11 mouse cellular contexts compared by ENCODE assay signal in the genomic region with DNA sequence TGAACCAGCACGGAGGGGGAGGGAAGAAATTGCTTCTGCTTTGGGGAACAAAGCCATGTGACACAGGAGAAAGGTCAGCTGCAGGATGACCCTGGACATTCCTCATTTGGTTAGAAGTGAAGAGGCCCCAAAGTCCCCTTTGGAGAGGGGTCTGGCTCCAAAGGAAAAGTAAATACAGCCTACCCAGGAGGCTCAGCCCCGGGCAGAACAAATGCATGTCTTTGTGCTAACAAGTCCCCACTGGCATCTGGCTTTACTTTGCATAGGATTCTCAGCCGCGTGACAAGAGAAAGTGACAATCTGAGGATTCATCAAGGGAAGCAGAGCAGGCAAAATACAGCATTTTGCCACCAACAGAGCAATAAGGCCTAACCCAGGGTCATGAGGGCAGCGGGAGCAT. TPM values are rescaled to one million over a fixed set of nuclear protein-coding genes. Genes with fewer than 3 reads are reported as not detected.
DNase-seq lines count a peak whose midpoint lies in the region; ATAC-seq and TF ChIP-seq lines count a peak whose summit lies in the region.
"Had no signal": no experiment of that assay in that cellular context is flagged by ENCODE, and none has a peak within 500 bp of the region (broad histone marks: within the 10 kb centered on the region; RNA-seq: fewer than 3 reads in every experiment).

No protein-coding gene starts in this region.

- H3K36me3 ChIP-seq in intestine, embryonic 14.5 days (ENCODE audit: control insufficient read depth, insufficient read depth, low read length), result no peaks in the 10 kb centered on the region
- no peaks in the 10 kb centered on the region for H3K36me3 ChIP-seq in intestine, embryonic 16.5 days (ENCODE audit: control insufficient read depth, insufficient read depth, low read length)
- no peaks in the 10 kb centered on the region for H3K36me3 ChIP-seq in embryonic facial prominence, embryonic 12.5 days
- no peaks in the 10 kb centered on the region for H3K36me3 ChIP-seq in liver, embryonic 16.5 days (ENCODE audit: control insufficient read depth, insufficient read depth)

- H3K4me3 ChIP-seq in intestine, embryonic 14.5 days (ENCODE audit: low read depth, low read length), result no peak overlapping the region
- no peak overlapping the region for H3K4me3 ChIP-seq in intestine, embryonic 16.5 days (ENCODE audit: low read length)
- no peak overlapping the region for H3K4me3 ChIP-seq in embryonic facial prominence, embryonic 12.5 days
- H3K4me3 ChIP-seq in liver, embryonic 16.5 days (ENCODE audit: low read depth, low read length), result no peak overlapping the region
- H3K4me3 ChIP-seq: megakaryocyte, embryonic 14.5 days had no signal

- no peaks in the 10 kb centered on the region for H3K9me3 ChIP-seq in intestine, embryonic 14.5 days (ENCODE audit: control insufficient read depth, low read length)
- no peaks in the 10 kb centered on the region for H3K9me3 ChIP-seq in intestine, embryonic 16.5 days (ENCODE audit: control insufficient read depth, low read length)
- no peaks in the 10 kb centered on the region for H3K9me3 ChIP-seq in embryonic facial prominence, embryonic 12.5 days
- no peaks in the 10 kb centered on the region for H3K9me3 ChIP-seq in liver, embryonic 16.5 days (replicated peaks; ENCODE audit: control insufficient read depth, low read length)
- H3K9me3 ChIP-seq: megakaryocyte, embryonic 14.5 days had no signal

- TF ChIP-seq POLR2A in brain, embryonic 14.5 days (IDR thresholded peaks at IDR 0.05; ENCODE audit: borderline replicate concordance, extremely low read depth, insufficient read depth, insufficient read length, poor library complexity, severe bottlenecking), result no peak

- 0 out of 2 replicates have a peak, but pooled peaks have one; percentile 27 for ATAC-seq in intestine, embryonic 14.5 days (replicated peaks; ENCODE audit: low FRiP score, low TSS enrichment, low read depth)
- no peak for ATAC-seq in intestine, embryonic 16.5 days
- no peak for ATAC-seq in embryonic facial prominence, embryonic 12.5 days (ENCODE audit: insufficient number of reproducible peaks, insufficient read depth, low FRiP score, low TSS enrichment)
- peak; percentile 55 for ATAC-seq in liver, embryonic 16.5 days (ENCODE audit: low read depth)
- ATAC-seq: CD4-positive, CD25-positive, alpha-beta regulatory T cell, adult 4 months had no signal

- DNase-seq in intestine, embryonic 14.5 days (ENCODE audit: low spot score), result no peak
- DNase-seq in brain, embryonic 14.5 days (ENCODE audit: low read depth), result peak; percentile 49
- no peak for DNase-seq in thymus, adult 18-20 months
- DNase-seq in lung, postnatal 10 days, result no peak
- no peak for DNase-seq in layer of hippocampus, adult 11-12 months (ENCODE audit: low spot score)
- DNase-seq: gastrocnemius, postnatal 25 days had no signal

- H3K4me1 ChIP-seq in intestine, embryonic 14.5 days (replicated peaks; ENCODE audit: control insufficient read depth, insufficient read depth, low read length), result peaks cover 19% of the 10 kb centered on the region
- 0 out of 2 replicates have a peak, but pooled peaks cover 2% of the 10 kb centered on the region for H3K4me1 ChIP-seq in intestine, embryonic 16.5 days (ENCODE audit: control insufficient read depth, insufficient read depth, low read length)
- H3K4me1 ChIP-seq in embryonic facial prominence, embryonic 12.5 days, result peaks cover 42% of the 10 kb centered on the region
- H3K4me1 ChIP-seq in liver, embryonic 16.5 days (ENCODE audit: control insufficient read depth, low read depth, low read length), result no peaks in the 10 kb centered on the region
- H3K4me1 ChIP-seq: megakaryocyte, embryonic 14.5 days had no signal

- H3K4me2 ChIP-seq in intestine, embryonic 14.5 days (ENCODE audit: low read length), result no peak overlapping the region
- H3K4me2 ChIP-seq in intestine, embryonic 16.5 days (ENCODE audit: low read depth, low read length), result no peak overlapping the region
- H3K4me2 ChIP-seq in embryonic facial prominence, embryonic 12.5 days (replicated peaks), result no peak overlapping the region; the same call in 1 of the 2 replicates
- H3K4me2 ChIP-seq in liver, embryonic 16.5 days (ENCODE audit: low read depth, low read length), result no peak overlapping the region

- WGBS in intestine, embryonic 14.5 days, result 7% methylated on average over 5 of the region's 5 CpGs
- 11% methylated on average over 5 of the region's 5 CpGs for WGBS in intestine, embryonic 16.5 days
- 2% methylated on average over 5 of the region's 5 CpGs for WGBS in embryonic facial prominence, embryonic 12.5 days
- WGBS in liver, embryonic 16.5 days (ENCODE audit: insufficient replicate concordance), result 25% methylated on average over 5 of the region's 5 CpGs

- H3K9ac ChIP-seq in intestine, embryonic 14.5 days (ENCODE audit: low read length), result no peak overlapping the region
- H3K9ac ChIP-seq in intestine, embryonic 16.5 days (ENCODE audit: low read depth, low read length), result no peak overlapping the region
- no peak overlapping the region for H3K9ac ChIP-seq in embryonic facial prominence, embryonic 12.5 days
- no peak overlapping the region for H3K9ac ChIP-seq in liver, embryonic 16.5 days (ENCODE audit: low read depth, low read length)

- no peak overlapping the region for H3K27ac ChIP-seq in intestine, embryonic 14.5 days (ENCODE audit: low read depth)
- no peak overlapping the region for H3K27ac ChIP-seq in intestine, embryonic 16.5 days (ENCODE audit: low read length)
- peak overlapping the region; percentile 79 for H3K27ac ChIP-seq in embryonic facial prominence, embryonic 12.5 days
- H3K27ac ChIP-seq in liver, embryonic 16.5 days (ENCODE audit: low read length), result no peak overlapping the region

- no peaks in the 10 kb centered on the region for H3K27me3 ChIP-seq in intestine, embryonic 14.5 days (replicated peaks; ENCODE audit: control insufficient read depth, insufficient read depth, low read length)
- H3K27me3 ChIP-seq in intestine, embryonic 16.5 days (replicated peaks; ENCODE audit: control insufficient read depth, insufficient read depth, low read length), result no peaks in the 10 kb centered on the region
- H3K27me3 ChIP-seq in embryonic facial prominence, embryonic 12.5 days, result no peaks in the 10 kb centered on the region
- H3K27me3 ChIP-seq in liver, embryonic 16.5 days (ENCODE audit: control insufficient read depth, insufficient read depth, low read depth, low read length), result no peaks in the 10 kb centered on the region

- TF ChIP-seq CTCF in brain, embryonic 14.5 days (IDR thresholded peaks at IDR 0.05; ENCODE audit: borderline replicate concordance, extremely low read depth, insufficient read depth, insufficient read length), result no peak

RNA-seq across cellular contexts. Expression of a gene that starts 54.1 kb away (rescaled TPM):
- polyA plus RNA-seq in intestine, embryonic 14.5 days (2014; fragmentation: Nextera tagmentation; extraction: Ambion mirVana), result 8.8 and 9.6 TPM in 2 replicates
- polyA plus RNA-seq in intestine, embryonic 16.5 days (2015; fragmentation: Nextera tagmentation; extraction: Ambion mirVana), result 7.2 and 8.0 TPM in 2 replicates
- polyA plus RNA-seq in brain, embryonic 14.5 days (2012; rRNA removed), result 37.2 and 38.3 TPM in 2 replicates
- 18.8 and 20.8 TPM in 2 replicates for polyA plus RNA-seq in embryonic facial prominence, embryonic 12.5 days (2016; fragmentation: Nextera tagmentation; extraction: Ambion mirVana)
- polyA plus RNA-seq in liver, embryonic 16.5 days (2015; fragmentation: Nextera tagmentation; extraction: Ambion mirVana), result 0.34 and 0.50 TPM in 2 replicates
- polyA plus RNA-seq: CD4-positive, CD25-positive, alpha-beta regulatory T cell, adult 4 months had no signal

Comparison
In these comparisons a context has a peak if more than half of its experiments do, and no peak if none do; other contexts are left out.
1. ATAC-seq: peak in intestine, embryonic 14.5 days (single experiment) and liver, embryonic 16.5 days (single experiment); none in intestine, embryonic 16.5 days (single experiment) and embryonic facial prominence, embryonic 12.5 days (single experiment).